Mouse (Mus musculus): ENCODE measurements around the gene Rassf6.

- TF ChIP-seq POLR2A (IDR thresholded peaks at IDR 0.05; ENCODE audit: borderline replicate concordance, extremely low read depth, insufficient read depth, insufficient read length, poor library complexity, severe bottlenecking) (no peak), CTCF (IDR thresholded peaks at IDR 0.05; ENCODE audit: borderline replicate concordance, extremely low read depth, insufficient read depth, insufficient read length) (no peak)
Measured at GRCm38 (mm10) chr5:90623209-90623608, 17.2 kb downstream of the Rassf6 start.

Measured in brain, embryonic 14.5 days (tissue).